Mouse (Mus musculus): Measurements from ENCODE around the gene Phykpl.

Gene Phykpl

DNA sequence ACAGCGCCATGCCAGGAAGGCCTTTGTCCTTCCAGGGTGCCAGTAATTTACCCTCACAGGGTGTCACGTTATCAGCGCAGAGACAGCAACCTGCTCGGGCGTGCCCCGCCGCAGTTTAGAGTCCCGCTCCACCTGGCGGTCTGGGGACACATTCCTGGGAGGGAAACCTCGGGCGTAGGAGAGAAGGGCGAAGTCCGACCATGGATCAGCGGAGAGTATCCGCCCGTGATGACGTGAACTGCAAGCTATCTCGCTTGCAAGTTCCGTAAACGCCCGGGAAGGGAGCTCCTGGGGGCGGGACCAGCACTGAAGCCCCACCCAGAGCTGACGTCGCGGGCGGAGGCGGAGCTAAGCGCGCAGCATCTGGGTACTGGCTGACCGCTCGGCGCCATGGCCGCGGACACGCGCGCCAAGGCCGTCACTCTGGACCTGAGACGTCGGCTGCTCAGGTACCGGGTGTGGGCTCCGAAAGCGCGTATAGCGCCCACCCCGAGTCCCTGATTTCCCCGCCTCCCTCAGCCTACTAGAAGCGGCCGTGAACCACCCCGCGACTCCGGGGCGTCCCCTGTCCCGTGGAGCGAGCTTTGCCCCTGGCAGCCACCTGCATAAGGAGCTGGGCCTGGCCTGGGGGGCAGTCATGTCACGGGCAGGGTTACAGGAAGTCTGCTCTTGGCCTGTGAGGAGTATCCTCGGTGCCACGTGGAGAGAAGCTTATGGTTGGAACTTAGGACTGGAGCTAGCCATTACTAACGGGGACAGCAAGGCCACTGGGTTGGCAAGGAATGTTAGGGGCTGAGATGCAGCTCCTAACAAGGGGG, at the start of gene Phykpl:
Gene Phykpl (plus strand): TSS at position 327 of the 818 bp plus-strand sequence.
- DNase-seq (ENCODE audit: low spot score in 2 of 2) = peak; percentile 94 to 95

DNA sequence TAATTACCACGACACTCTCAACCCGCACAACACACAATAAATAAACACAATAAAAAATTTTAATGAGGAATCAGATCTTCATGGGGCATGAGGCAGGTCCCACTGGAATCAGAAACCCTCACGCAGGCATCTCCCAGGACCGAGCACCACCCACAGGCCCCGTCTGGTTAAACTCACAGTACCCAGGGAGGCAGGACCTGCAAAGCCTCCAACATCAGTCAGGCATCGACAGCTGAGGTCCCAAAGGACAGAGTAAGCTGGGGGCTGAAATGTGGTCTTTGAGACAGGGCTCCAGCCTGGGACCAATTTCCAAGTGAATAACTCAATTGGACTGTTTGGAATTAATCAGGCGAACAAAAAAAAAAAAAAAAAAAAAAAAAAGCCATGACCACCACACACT, 46.2 kb upstream of the Phykpl start:
- DNase-seq (ENCODE audit: low spot score in 2 of 2) = no peak

DNA sequence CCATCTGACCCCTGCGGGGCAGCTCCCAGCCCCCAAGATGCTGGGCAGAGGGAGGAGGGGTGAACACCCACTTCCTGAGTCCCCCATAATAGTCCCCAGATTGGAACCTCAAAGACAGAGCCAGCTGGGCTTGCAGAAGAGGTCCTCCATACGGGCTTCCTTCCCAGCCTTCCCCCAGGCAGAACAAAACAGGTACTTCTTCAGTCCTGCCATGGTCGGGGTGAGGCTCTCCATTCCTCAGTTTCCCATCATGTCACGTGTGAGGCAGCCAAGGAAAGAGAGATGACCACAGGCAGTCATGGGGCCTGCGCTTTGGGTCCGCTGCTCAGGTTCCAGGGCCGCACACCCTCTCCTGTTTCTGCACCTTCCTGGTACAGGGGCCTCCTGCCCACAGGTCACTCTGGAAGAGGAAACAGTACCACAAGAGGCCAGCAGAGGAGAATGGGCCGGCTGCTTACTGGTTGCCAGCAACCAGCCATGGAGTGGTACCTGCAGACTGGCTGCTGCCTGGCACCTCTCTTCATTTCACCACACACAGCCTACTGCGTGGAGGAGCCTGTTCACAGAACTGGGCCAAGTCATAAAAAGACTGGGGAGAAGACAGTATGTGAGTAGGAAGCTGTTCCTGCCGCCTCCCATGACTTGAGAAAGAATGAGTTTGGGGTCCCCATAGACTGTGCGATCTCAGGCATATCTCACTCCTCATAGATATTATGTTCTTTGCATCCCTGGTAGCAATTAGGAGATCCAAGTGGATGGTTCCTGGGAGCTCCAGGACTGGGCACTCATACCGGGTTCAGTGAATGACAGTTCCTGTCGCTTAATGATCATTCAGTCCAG, 45.4 kb upstream of the Phykpl start:
- no peak for DNase-seq (ENCODE audit: low spot score in 2 of 2)

DNA sequence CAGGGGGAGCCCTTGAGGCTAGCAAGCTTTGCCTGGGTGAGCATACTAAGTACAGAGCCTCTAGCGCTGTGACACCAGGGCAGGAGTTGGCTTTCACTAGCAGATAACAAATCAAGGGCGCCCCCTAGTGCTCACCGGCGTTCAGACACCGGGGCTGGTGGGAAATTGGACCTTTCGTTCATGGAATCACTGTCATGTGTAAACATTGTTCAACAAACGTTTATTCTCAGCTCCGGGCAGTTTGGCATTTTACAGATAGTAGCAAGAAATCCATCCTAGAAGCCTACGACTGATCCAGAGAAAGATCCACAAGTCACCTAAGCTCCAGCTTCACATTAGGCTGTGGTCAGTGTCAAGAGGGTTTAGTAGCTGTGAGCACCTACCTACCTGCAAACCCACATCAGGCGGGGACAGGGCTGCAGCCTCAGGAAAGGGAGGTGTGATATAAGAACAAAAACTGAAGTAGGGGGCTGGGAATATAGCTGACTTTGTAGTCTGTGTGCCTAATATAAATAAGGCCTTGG, 44.7 kb upstream of the Phykpl start:
- peak; percentile 89 to 93 for DNase-seq (ENCODE audit: low spot score in 2 of 2)

DNA sequence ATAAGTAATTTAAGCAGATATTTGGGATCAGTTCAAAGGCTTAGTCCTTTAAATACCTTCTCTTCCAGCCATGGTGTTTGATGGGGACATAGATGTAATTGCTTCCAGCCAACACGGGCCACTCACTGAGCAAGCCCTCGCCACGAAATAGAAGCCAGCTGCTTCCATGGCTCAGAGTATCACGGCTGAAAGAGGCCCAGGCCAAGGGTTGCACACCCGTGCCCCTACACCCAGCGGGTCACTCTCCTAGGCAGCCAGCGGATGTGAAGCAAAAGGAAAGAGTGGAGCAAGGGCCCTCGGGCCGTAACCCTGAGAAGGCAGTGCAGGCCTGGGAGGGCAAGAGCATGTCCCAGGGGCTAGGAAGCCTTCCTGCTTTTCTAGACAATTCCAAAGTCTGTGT, 42.1 kb upstream of the Phykpl start:
- no peak for DNase-seq (ENCODE audit: low spot score in 2 of 2)

DNA sequence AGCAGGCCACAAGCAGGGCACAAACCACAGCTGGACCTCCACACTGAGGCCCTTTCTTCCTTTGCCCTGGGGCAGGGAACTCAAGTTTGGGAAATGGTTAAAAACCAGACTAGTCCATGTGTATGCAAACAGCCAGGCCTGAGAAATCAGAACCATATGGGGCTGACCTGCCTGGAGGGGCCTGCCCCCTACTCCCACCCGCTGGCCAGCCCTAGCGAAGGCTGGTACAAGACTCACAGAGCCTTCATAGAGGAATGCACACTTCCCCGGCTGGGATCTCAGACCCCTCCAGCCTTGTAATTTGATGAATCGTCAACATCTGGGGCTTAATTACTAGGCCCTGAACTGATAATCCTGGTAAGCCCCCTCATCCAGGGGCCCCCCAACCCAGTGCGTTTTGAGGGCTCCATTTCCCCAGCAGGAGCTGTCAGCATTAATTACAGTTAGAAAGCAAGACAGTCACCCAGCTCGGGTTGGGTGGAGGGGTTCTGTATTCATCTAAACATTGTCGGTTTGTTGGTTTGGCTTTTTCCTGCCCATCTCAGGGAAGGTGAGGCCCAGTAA, 41.0 kb upstream of the Phykpl start:
- DNase-seq (ENCODE audit: low spot score in 2 of 2) = no peak

DNA sequence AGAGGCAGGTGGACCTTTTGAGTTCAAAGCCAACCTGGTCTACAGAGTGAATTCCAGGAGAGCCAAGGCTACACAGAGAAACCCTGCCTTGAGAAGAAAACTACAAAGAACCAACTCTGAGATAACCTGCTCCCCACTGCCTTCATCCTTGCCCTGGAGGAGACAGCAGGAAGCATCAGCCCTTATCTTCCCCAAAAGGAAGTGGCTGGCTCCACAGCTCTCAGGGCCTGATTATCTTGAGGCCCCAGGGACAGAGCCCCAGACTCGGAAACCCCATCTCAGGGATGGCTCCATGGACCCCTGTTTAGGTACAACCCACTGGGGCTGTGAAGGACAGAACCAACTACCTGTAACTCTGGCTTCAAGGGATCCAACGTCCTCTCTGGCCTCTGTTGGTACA, 40.1 kb upstream of the Phykpl start:
- no peak for DNase-seq (ENCODE audit: low spot score in 2 of 2)

DNA sequence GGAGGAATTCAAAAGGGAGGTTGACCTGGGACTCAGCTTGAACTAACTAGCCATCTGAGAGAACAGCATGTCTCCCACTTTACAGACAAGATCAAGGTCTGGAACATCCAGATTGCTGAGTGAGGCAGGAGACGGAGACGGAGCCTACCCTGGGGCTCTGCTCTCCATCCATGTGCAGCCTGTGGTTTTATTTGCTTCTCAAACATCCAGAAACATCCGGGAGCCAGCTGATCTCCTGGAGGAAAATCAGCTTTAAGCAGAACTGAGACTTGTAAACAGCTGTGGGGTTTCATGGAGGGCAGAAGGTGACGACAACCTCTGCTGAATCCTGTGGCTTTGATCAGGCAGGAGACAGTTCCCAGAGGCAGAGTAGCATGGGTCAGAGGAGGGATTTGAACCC, 38.7 kb upstream of the Phykpl start:
- DNase-seq (ENCODE audit: low spot score in 2 of 2) = no peak

DNA sequence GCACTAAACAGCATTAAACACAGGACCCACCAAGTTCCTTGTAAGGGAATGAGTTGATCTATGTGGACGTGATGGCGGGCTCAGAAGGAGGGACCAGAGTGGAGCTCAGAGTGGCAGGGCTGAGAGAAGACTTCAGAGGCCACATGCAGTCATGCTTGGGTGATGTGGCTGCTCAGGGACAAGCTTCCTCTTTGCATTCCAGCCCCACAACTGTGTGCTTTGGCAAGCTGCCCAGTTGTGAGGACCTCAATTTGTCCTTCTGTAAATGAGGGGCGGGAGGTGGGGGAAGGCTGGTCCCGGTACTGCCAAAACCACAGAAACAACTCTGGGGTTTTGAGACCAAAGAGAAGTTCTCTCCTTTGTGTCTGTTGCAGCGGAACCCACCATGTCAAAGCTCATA, 33.3 kb upstream of the Phykpl start:
- peak; percentile 53 to 57 for DNase-seq (ENCODE audit: low spot score in 2 of 2)

DNA sequence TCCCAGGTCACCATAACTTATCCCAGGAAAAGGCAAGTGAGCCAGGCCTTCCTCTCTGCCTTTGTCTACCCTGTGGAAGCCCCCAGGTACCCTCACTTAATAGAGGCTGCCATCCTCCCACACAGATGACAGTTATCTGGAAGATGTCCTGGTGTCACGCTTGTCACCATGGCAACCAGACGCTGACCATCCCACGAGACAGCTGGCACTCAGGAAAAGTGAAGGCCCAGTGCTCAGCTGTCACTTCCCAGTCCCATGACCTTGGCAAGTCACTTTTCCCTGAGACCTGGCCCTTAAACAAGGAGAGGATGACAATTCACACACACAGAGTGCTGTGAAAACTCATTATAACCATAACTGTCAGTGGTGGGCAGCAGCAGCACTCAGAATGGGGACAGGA, 32.5 kb upstream of the Phykpl start:
- DNase-seq (ENCODE audit: low spot score in 2 of 2) = no peak

DNA sequence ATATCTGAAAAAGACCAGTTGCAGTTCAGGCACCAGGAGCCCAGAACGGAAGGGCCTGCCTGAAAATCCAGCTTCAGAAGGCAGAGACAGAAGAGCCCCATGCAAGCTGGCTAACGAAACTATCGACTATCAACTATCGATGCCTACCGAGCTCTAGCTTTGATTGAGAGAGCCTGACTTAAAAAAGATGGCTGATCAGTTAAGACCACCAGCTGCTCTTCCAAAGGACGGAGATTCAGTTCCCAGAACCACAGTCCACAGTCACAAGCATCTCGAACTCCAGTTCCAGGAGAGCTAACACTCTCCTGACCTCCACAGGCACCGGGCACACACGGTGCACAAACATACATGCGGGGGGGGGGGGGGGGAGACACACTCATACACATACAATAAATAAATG, 30.0 kb upstream of the Phykpl start:
- no peak for DNase-seq (ENCODE audit: low spot score in 2 of 2)

DNA sequence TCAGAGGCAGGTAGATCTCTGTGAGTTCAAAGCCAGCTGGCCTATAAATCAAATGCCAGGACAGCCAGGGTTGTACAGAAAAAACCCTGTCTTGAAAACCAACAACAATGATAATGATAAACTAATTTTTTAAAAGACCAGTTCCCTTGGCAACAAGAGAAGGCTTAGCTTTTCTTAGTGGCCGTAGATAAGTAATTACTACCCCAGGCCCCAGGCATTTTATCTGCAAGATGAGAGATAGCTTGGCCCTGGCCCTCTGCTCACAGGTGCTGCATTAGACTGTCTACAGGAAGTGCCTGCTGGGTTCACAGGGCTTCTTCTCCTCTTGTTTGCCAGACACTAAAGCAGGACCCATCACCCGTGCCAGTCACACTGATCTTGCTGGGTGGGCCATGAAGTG, 29.5 kb upstream of the Phykpl start:
- DNase-seq (ENCODE audit: low spot score in 2 of 2) = no peak

DNA sequence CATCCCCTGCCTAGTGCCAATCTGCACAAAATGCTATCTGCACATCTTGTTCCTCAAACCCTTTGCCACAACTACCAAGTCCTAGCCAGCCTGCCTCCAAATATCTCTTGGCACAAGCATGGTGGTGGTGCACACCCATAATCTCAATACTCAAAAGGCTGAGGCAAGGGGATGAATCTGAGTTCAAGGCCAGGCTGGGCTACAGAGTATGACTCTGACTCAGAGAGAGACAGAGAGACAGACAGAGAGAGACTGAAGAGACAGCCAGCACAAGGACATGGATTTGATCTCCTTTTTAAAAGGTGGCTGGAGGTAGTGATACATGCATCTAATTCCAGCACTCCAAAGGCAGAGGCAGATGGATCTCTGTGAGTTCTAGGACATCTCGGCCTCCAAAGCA, 21.3 kb upstream of the Phykpl start:
- DNase-seq (ENCODE audit: low spot score in 2 of 2) = no peak

DNA sequence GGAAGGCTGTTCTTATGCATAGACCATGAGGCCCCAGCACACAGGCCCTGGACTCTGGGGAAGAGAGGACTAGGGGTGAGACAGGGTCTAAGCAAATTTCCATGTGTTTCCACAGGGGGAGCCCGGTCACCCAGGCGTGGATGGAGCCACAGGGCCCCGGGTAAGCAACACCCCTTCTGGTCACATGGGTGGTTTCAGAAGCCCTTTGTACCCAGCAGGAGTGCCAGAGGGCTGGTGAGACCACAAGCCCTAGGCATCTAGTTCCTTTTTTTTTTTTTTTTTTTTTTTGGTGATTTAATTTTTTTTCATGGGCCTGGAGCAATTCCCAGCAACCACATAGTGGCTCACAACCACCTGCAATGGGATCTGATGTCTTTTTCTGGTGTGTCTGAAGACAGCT, 19.5 kb upstream of the Phykpl start:
- peak; percentile 42 to 54 for DNase-seq (ENCODE audit: low spot score in 2 of 2)

DNA sequence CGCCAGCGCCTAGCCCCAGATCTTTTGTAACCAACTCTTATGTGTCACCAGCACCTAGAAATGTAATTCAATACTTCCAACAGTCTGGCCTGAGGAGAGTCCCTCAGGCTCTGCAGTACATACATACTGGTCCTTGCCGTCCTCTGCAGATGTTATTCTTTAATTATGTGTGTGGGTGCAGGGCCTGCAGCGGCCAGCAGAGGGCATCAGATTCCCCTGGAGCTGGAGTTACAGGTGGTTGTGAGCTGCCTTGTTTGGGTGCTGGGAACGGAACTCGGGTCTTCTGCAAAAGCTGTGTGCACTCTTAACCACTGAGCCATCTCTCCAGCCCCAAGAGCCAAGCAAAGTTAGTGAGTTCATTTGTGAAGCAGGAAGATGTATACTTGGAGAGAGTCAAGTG, 18.6 kb upstream of the Phykpl start:
- DNase-seq (ENCODE audit: low spot score in 2 of 2) = no peak

DNA sequence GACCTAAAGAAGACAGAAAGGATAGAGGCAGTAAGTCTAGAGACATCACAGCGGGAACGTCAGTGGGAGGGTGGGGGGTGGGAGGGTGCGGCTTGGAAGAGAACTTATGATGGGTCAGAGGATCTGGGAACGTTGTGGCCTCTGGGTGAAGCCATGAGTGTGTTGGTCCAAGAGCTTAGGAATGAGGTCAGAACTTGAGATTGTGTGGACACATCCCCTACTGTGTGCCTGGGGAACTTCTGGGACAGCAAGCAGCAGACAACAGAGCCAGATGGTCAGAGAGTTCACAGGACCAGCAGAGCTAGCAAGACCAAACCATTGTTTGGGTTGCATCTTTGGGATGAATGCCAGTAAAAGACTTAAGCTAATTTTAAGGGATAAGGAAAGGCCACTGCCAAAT, 15.8 kb upstream of the Phykpl start:
- no peak for DNase-seq (ENCODE audit: low spot score in 2 of 2)

DNA sequence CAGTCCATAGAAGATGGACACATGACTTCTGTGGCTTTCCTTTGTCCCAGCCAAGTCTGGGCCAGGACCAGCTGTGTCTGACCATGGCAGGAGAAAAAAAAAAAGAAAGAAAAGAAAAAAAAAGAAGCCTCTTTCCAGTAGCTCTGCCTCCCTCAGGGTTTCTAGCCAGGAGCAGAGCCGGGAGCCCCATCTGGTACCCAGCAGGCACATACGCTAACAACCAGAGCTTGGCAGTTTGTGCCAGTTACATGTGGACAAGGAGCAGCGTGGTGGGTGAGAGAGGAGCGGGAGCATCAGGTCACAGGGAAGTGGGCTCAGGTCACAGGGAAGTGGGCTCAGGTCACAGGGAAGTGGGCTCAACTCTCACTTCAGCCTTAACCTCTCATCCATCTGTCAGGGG, 8.1 kb upstream of the Phykpl start:
- DNase-seq (ENCODE audit: low spot score in 2 of 2) = no peak

DNA sequence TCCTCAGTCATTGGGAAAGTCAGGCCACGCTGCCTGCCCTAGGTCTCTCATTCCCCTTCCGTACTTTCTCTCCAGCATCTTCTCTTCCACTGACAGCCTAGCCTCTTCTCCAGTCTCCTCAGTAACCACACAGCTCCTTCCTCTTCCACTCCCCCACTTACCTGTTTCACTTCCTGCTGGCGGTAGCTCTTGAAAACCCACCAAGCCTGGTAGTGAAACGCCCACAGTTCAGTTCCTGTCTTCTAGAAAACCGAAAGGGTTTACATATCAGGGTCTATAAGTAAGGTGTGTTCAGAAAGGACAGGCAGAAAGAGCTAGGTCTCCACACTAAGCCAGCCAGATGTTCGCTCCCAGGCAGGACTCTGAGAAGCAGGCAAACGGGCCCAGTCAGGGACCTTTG, 7.0 kb upstream of the Phykpl start:
- DNase-seq (ENCODE audit: low spot score in 2 of 2) = peak; percentile 81 to 84

DNA sequence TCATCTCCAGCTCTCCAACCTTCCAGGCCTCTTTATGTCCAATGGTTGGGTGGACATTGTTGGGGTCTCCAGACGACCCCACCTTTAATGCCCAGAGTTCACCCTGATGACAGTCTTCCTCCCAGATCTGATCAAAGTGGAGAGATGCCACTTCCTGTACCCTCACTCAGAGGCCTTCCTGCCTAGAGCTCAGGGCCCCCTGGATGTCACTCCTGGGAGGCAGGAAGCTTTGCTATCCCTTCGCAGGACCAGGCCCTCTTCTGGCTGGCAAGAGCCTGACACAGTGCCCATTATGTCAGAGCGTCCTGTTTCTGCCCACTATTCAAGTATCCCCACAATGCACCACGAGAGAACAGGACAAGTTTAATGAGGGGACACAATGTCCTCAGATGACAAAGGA, 5.5 kb upstream of the Phykpl start:
- no peak for DNase-seq (ENCODE audit: low spot score in 2 of 2)

DNA sequence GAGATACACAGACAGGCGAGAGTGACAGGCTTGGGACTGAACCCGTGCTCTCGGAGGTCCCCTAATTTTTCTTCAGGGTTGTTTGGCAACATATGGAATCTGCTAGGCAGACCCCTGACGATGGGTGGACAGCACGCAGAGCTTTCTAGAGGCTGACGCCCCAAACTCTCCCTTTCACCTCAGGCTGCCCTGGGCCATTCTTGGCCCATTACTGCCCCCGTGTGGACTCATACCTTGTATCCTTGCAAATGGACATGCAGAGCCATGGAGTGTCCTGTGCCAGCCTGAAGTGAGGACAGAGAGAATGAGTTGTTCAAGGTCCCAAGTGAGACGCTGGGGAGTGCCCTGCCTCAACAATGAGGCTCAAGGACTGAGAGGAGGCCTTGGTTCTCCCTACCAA, 1.8 kb upstream of the Phykpl start:
- DNase-seq (ENCODE audit: low spot score in 2 of 2) = peak; percentile 74 to 82

DNA sequence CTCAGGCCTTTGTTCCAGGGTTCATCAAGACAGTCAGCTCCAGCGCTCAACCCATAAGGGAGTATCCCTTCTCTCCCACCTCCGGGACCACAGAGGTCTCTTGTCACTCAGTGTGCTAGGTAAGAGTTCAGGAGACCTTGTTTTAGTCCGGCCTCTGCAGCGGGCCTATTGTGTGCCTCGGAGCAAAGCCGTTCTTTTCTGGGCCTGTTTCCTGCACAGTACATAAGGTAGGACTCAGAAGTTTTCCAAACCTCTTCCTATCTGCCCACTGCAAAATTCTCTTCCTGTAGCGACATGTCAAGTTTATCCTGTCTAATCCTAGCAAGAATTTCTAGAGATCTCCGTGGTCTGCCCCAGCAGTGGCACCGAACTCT, 513 bp upstream of the Phykpl start:
- no peak for DNase-seq (ENCODE audit: low spot score in 2 of 2)

DNA sequence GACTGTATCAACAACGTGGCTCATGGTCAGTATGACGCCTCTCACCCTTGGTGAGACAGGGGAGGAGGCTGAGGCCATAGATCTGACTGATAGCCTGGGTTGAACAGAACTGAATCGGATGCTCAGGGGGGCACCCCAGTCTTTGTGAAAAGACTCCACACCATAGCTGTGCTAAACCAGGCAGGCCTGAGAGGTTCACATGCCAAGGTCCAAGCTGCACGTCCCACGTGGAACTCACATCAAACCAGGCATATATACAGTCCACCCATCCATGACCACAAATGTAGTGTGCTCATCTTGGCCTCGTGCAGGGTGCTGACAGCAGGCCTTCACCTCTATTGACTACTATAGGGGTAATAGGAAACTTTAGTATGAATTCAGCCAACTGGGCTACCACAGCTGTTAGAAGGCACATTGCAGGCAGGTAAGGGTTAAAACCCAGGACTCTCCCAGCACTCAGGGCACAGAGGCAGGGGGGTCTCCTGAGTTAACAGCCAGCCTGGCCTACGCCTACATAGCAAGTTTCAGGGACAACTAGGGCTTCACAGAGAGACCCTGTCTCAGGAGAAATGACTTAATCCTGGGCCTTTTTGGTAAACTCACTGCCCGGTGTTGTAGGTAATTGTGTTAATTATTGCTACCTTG, 1.2 kb downstream of the Phykpl start:
- no peak for DNase-seq (ENCODE audit: low spot score in 2 of 2)

Measured in spleen, postnatal 36 days (tissue).